Mouse (Mus musculus) limb, embryonic 13.5 days (tissue): ENCODE measurements around the gene 2310022B05Rik. TPM values are rescaled to one million over a fixed set of nuclear protein-coding genes. Genes with fewer than 3 reads are reported as not detected.

Experiments
- ATAC-seq: fragments of 200-750 bp; cut with Nextera tagmentation; 2 replicates; pipeline ENCODE4 v1.8.0; 2017; ENCODE audit warnings: low read depth, moderate number of reproducible peaks, moderate TSS enrichment; ENCODE audit not compliant: low FRiP score
- H3K27ac ChIP-seq: fragments of 300-500 bp; sonication (generic); 2 replicates; pipeline ENCODE4 v1.5.1; 2015; ENCODE audit warnings: inconsistent platforms, mild to moderate bottlenecking, moderate library complexity
- H3K27me3 ChIP-seq: fragments of 300-500 bp; sonication (generic); 2 replicates; pipeline ENCODE4 v1.6.1; 2015; ENCODE audit warnings: mild to moderate bottlenecking, inconsistent platforms
- H3K36me3 ChIP-seq: fragments of 300-500 bp; sonication (generic); 2 replicates; pipeline ENCODE4 v1.6.1; 2015; ENCODE audit warnings: inconsistent platforms, mild to moderate bottlenecking, moderate library complexity
- H3K4me1 ChIP-seq: fragments of 300-500 bp; sonication (generic); 2 replicates; pipeline ENCODE4 v1.6.1; 2015; ENCODE audit warnings: inconsistent platforms
- H3K4me2 ChIP-seq: fragments of 300-500 bp; sonication (generic); replicated peaks from 2 replicates; pipeline ENCODE4 v1.6.1; 2015; ENCODE audit warnings: inconsistent platforms, mild to moderate bottlenecking, moderate library complexity
- H3K4me3 ChIP-seq: fragments of 300-500 bp; sonication (generic); 2 replicates; pipeline ENCODE4 v1.5.1; 2015; ENCODE audit warnings: moderate library complexity, mild to moderate bottlenecking, inconsistent platforms
- H3K9ac ChIP-seq: fragments of 300-500 bp; sonication (generic); 2 replicates; pipeline ENCODE4 v1.6.1; 2015; ENCODE audit warnings: mild to moderate bottlenecking, inconsistent platforms
- H3K9me3 ChIP-seq: fragments of 300-500 bp; sonication (generic); 2 replicates; pipeline ENCODE4 v1.6.1; 2016; ENCODE audit warnings: inconsistent platforms
- WGBS: fragments of 180-500 bp; shearing (Covaris S2); methylation state at CpG from one replicate; pipeline ENCODE4 v1.1.7; 2015; 5-methylcytosine and 5-hydroxymethylcytosine counted together
- polyA plus RNA-seq: library from polyadenylated mRNA; unstranded; fragments of >200 nt; fragmentation: Nextera tagmentation; extraction: Ambion mirVana; gene quantifications from 2 replicates; pipeline ENCODE4 v1.2.1, GENCODE M21; 2015

The 2310022B05Rik gene
- polyA plus RNA-seq, 1 experiment from 2014 or later = 30.2 TPM

- H3K27ac ChIP-seq = no peak overlapping the region
- H3K4me3 ChIP-seq = no peak overlapping the region
- H3K9me3 ChIP-seq = no peaks in the 10 kb centered on the region
- ATAC-seq = no peak
- WGBS = 85% methylated on average over 7 of the region's 7 CpGs
- peaks cover 25% of the 10 kb centered on the region for H3K36me3 ChIP-seq
- no peak overlapping the region for H3K4me2 ChIP-seq
- peaks cover 75% of the 10 kb centered on the region for H3K4me1 ChIP-seq
- H3K27me3 ChIP-seq = no peaks in the 10 kb centered on the region
- H3K9ac ChIP-seq = no peak overlapping the region
Observed at GRCm38 (mm10) chr8:124657961-124658360, 5.2 kb downstream of the 2310022B05Rik start.

GRCm38 (mm10) chr8:124653568-124654475 lies 9.3 kb downstream of the 2310022B05Rik start:
- H3K9me3 ChIP-seq = no peaks in the 10 kb centered on the region
- no peak overlapping the region for H3K4me2 ChIP-seq
- H3K36me3 ChIP-seq = peaks cover 41% of the 10 kb centered on the region
- ATAC-seq = no peak
- H3K9ac ChIP-seq = no peak overlapping the region
- H3K4me1 ChIP-seq = peaks cover 61% of the 10 kb centered on the region
- WGBS = 62% methylated on average over 28 of the region's 28 CpGs
- peak overlapping the region; percentile 78; the same call in 1 of the 2 replicates for H3K27ac ChIP-seq
- no peak overlapping the region for H3K4me3 ChIP-seq
- H3K27me3 ChIP-seq = no peaks in the 10 kb centered on the region

- 0 out of 2 replicates have a peak overlapping the region, but pooled peaks have one; percentile 15 for H3K9ac ChIP-seq
- H3K4me2 ChIP-seq = peak overlapping the region; percentile 16
- peak overlapping the region; percentile 78 for H3K27ac ChIP-seq
- peaks cover 57% of the 10 kb centered on the region for H3K4me1 ChIP-seq
- no peaks in the 10 kb centered on the region for H3K27me3 ChIP-seq
- WGBS = 18% methylated on average over 4 of the region's 4 CpGs
- H3K36me3 ChIP-seq = peaks cover 35% of the 10 kb centered on the region
- no peaks in the 10 kb centered on the region for H3K9me3 ChIP-seq
- H3K4me3 ChIP-seq = no peak overlapping the region
- peak; percentile 61; the same call in 1 of the 2 replicates for ATAC-seq
Observed at GRCm38 (mm10) chr8:124652546-124652945, 10.6 kb downstream of the 2310022B05Rik start.

GRCm38 (mm10) chr8:124651776-124652175 lies 11.4 kb downstream of the 2310022B05Rik start:
- 0 out of 2 replicates have a peak overlapping the region, but pooled peaks have one; percentile 78 for H3K27ac ChIP-seq
- no peaks in the 10 kb centered on the region for H3K9me3 ChIP-seq
- no peaks in the 10 kb centered on the region for H3K27me3 ChIP-seq
- no peak overlapping the region for H3K4me3 ChIP-seq
- 92% methylated on average over 20 of the region's 20 CpGs for whole genome bisulfite sequencing
- H3K36me3 ChIP-seq = peaks cover 28% of the 10 kb centered on the region
- no peak overlapping the region for H3K9ac ChIP-seq
- peaks cover 57% of the 10 kb centered on the region for H3K4me1 ChIP-seq
- no peak overlapping the region for H3K4me2 ChIP-seq
- ATAC-seq = no peak

GRCm38 (mm10) chr8:124648311-124648710 lies 14.9 kb downstream of the 2310022B05Rik start:
- no peak overlapping the region for H3K27ac ChIP-seq
- H3K4me1 ChIP-seq = peaks cover 47% of the 10 kb centered on the region
- H3K27me3 ChIP-seq = no peaks in the 10 kb centered on the region
- H3K36me3 ChIP-seq = peaks cover 28% of the 10 kb centered on the region
- no peak overlapping the region for H3K9ac ChIP-seq
- no peak overlapping the region for H3K4me3 ChIP-seq
- ATAC-seq = no peak
- no peak overlapping the region for H3K4me2 ChIP-seq
- H3K9me3 ChIP-seq = no peaks in the 10 kb centered on the region

GRCm38 (mm10) chr8:124643540-124644339 lies 19.4 kb downstream of the 2310022B05Rik start:
- Histone ChIP-seq H3K4me2 (peak overlapping the region; percentile 46), H3K27ac (peak overlapping the region; percentile 93)
- WGBS = 38% methylated on average over 18 of the region's 18 CpGs

GRCm38 (mm10) chr8:124641599-124641998 lies 21.6 kb downstream of the 2310022B05Rik start:
- WGBS = 96% methylated on average over 8 of the region's 8 CpGs

More at GRCm38 (mm10) chr8:124643540-124644339, 19.4 kb downstream of the 2310022B05Rik start:
- H3K27me3 ChIP-seq = no peaks in the 10 kb centered on the region
- no peak overlapping the region for H3K4me3 ChIP-seq
- H3K9ac ChIP-seq = peak overlapping the region; percentile 57
- peaks cover 36% of the 10 kb centered on the region for H3K36me3 ChIP-seq
- peaks cover 35% of the 10 kb centered on the region for H3K4me1 ChIP-seq
- H3K9me3 ChIP-seq = peaks cover 4% of the 10 kb centered on the region; the same call in 1 of the 2 replicates
- ATAC-seq = peak; percentile 86

GRCm38 (mm10) chr8:124635247-124635502 lies 28.0 kb downstream of the 2310022B05Rik start:
- Histone ChIP-seq H3K4me3 (no peak overlapping the region), H3K27ac (no peak overlapping the region), H3K36me3 (peaks cover 45% of the 10 kb centered on the region), H3K27me3 (no peaks in the 10 kb centered on the region), H3K9me3 (no peaks in the 10 kb centered on the region), H3K9ac (no peak overlapping the region), H3K4me1 (no peaks in the 10 kb centered on the region), H3K4me2 (no peak overlapping the region)
- WGBS = 81% methylated on average over 8 of the region's 8 CpGs
- ATAC-seq = no peak

More at GRCm38 (mm10) chr8:124641599-124641998, 21.6 kb downstream of the 2310022B05Rik start:
- Histone ChIP-seq H3K9ac (no peak overlapping the region), H3K36me3 (peaks cover 56% of the 10 kb centered on the region), H3K27ac (no peak overlapping the region), H3K9me3 (peaks cover 4% of the 10 kb centered on the region; the same call in 1 of the 2 replicates), H3K4me1 (peaks cover 31% of the 10 kb centered on the region), H3K4me2 (no peak overlapping the region), H3K27me3 (no peaks in the 10 kb centered on the region), H3K4me3 (no peak overlapping the region)
- ATAC-seq = no peak

GRCm38 (mm10) chr8:124634411-124635246 lies 28.5 kb downstream of the 2310022B05Rik start:
- Histone ChIP-seq H3K4me1 (no peaks in the 10 kb centered on the region), H3K27me3 (no peaks in the 10 kb centered on the region), H3K9me3 (no peaks in the 10 kb centered on the region), H3K4me3 (no peak overlapping the region), H3K27ac (no peak overlapping the region), H3K36me3 (peaks cover 42% of the 10 kb centered on the region), H3K9ac (no peak overlapping the region), H3K4me2 (no peak overlapping the region)
- ATAC-seq = no peak
- WGBS = 88% methylated on average over 13 of the region's 13 CpGs

- Histone ChIP-seq H3K36me3 (peaks cover 29% of the 10 kb centered on the region), H3K4me3 (no peak overlapping the region), H3K27ac (no peak overlapping the region), H3K9me3 (no peaks in the 10 kb centered on the region), H3K9ac (no peak overlapping the region), H3K4me1 (no peaks in the 10 kb centered on the region), H3K27me3 (no peaks in the 10 kb centered on the region), H3K4me2 (no peak overlapping the region)
- no peak for ATAC-seq
- WGBS = 87% methylated on average over 14 of the region's 14 CpGs
Observed at GRCm38 (mm10) chr8:124633001-124633703, 30.0 kb downstream of the 2310022B05Rik start.

- 45% methylated on average over 7 of the region's 7 CpGs for WGBS
- no peak for ATAC-seq
- no peak overlapping the region for H3K9ac ChIP-seq
- no peaks in the 10 kb centered on the region for H3K27me3 ChIP-seq
- H3K27ac ChIP-seq = no peak overlapping the region
- no peaks in the 10 kb centered on the region for H3K9me3 ChIP-seq
- H3K4me1 ChIP-seq = no peaks in the 10 kb centered on the region
- no peak overlapping the region for H3K4me3 ChIP-seq
- H3K36me3 ChIP-seq = peaks cover 17% of the 10 kb centered on the region
- H3K4me2 ChIP-seq = no peak overlapping the region
Observed at GRCm38 (mm10) chr8:124631966-124632365, 31.2 kb downstream of the 2310022B05Rik start.
